Mouse (Mus musculus): ENCODE results near the gene 4930562C15Rik.

DNA sequence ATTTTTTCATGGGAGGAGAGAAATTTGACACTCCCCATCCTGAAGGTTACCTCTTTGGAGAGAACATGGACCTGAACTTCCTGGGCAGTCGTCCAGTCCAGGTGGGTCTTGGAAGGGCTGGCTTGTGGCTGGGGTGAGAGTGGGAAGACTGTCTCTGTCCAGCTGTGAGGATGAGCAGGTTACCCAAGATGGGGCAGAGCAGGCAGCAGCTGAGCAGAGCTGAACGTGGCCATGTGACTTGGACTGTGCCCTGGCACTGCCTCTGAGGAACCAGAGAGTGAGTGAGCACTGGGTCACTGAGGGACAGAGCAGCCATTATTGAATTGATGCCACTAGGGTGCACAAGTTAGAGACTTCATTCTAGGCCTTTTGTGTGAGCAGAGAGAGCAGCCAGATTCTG is 72.2 kb downstream of the 4930562C15Rik start:
- TF ChIP-seq POLR2A (IDR thresholded peaks at IDR 0.05; ENCODE audit: insufficient read depth, low read length) (no peak), CTCF (IDR thresholded peaks at IDR 0.05; ENCODE audit: low read depth, low read length) (no peak)

Data from ES-Bruce4 (cell line).